Mouse (Mus musculus): ENCODE measurements around the gene Agap1.

The Agap1 gene

DNA sequence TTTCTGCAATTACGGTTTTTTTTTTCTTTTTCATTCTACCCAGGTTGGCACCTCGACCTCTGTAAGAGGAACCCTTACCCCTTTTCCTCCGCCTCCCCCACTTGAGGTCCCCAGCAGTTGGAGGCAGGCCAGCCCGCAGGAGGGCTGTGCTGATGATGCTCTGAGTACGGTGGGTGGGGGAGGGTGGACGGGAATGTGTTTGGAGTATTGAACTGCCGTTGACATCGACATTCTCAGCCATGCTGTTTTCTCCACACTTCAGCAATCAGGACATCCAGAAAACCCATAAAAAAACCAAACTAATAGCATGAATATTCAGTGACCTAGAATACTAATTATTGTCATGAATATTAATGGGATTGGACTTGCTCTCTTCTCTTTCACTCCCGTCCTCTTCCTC, 295.9 kb downstream of the Agap1 start:
- in situ Hi-C loops (cut with MseI, MboI): no loop called here

DNA sequence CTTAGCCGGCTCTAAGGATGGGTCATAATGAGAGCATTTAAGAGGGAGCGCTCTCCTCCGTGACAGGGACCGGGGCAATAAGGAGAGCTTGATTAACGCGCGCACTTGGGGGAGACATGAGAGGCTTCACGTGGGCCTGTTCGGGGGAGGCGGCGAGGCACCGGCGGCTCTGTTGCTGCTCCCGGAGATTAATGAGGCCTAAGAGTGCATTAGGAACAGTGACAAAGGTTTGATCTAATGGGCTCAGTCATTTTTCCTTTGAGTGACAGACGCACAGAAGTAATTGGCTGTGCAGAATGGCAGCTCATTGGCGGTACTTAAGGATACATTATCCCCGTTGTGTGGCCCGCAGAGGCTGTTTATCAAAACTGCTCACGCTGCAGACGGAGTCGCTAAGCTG, 296.3 kb downstream of the Agap1 start:
- in situ Hi-C loops (cut with MseI, MboI): no loop called here

DNA sequence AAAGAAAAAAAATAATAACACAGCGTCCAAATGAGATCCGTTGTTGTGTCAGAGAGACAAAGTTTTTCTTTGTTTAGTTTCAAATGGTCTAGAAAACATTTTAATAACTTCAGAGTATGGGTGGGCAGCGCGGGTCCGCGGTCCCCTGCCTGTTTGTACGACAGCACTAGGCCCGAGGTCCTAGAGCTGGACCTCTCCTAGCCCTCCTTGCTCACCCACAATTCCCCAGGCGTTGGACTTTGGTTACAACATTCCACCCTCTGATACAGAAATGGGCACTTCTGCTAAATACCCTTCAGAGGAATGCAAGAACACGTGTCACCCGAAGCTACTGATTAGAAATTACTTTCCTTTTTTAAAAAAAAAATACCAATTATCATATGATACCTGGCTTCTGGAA, 296.7 kb downstream of the Agap1 start:
- in situ Hi-C loops (cut with MseI, MboI): no loop called here

DNA sequence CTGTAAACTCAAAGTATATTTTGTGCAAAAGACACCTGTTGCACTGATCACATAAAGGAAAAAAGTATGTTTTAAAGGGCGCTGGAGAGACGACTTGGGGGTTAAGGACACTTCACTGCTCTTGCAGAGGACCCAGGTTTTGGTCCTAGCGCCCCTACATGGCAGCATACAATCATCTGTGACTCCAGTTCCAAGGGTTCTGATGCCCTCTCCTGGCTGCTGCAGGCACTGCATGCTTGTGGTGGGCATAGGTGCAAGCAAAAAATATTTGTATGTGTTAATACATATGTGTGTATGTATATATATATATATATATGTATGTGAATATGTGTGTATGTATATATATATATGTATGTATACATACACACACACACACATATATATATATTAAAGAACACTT, 298.1 kb downstream of the Agap1 start:
- in situ Hi-C loops (cut with MseI, MboI): no loop called here

DNA sequence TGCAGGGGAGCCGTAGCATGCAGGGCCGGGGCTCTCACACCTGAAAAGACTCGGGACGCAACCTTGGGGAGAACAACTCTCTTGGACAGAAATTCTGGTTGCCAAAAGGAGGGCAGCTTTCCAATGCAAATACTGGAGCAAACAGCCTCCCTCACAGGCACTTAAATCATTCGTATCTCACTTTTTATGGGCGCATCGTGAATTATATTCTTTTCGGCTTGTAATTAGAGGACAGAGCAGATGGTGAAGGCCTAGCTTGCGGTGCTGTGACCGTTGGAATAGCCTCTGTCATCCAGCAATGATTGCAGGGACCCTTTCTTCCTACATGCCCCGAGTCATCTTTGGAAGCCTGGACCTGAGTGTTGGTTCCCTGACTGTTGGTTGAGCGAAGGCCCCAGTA, 300.8 kb downstream of the Agap1 start:
- in situ Hi-C loops (cut with MseI, MboI): no loop called here

DNA sequence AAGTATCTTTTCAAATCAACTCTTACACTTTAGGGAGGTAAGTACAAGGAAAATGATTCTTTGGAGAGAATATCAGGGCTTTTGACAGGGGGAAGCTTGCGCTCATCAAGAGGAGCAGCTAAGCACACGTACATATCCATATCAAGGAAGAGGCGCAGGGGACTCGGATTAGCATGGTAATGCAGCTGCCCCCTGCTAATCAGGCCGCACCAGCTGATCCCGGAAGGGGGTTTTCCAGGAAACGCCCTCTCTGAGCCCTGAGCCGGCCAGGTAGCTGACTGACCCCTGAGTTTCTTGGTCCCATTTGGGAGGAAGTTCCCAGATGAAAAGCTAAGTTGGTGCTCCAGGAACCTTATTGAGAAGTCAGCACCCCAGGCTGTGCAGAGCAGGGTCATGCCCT, 301.8 kb downstream of the Agap1 start:
- in situ Hi-C loops (cut with MseI, MboI): no loop called here

DNA sequence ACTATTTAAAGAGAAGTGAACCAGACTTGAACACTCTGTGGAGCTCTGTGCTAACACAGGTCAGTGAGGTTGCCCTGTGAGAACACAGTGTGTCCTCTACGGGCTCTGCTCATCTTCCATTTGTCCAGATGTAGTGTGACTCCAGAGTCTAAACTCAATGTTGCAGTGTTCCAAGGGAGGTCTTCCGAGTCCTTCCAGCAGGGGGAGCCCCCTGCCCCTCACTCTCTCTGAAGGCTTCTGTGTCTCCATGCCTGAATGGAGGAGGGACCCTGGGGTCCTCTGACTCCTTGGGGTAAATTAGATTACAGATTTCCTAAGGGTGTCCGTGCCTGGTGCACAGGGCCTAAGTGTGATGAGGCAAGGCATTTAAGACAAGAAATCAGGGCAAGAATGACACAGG, 302.9 kb downstream of the Agap1 start:
- in situ Hi-C loops (cut with MseI, MboI): no loop called here

DNA sequence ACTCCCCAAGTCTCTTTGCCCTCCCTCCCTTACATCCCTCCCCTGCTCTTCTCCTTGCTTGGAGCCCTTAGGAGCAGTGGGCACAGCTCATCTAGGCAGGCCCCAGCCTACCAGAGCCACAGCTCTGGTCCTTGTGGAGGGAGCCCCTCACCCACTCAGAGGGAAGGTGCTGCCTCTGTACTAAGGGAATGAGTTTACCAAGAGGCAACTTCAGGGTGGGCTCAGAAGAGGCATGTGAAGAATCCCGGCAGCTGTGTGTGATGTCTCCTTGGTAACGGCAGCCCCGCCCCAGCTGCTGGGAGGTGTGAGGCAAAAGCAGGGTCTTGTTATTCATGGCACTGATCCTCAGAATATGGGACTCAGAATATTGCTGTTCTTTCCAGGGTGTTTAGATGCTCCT, 309.3 kb downstream of the Agap1 start:
- in situ Hi-C loops (cut with MseI, MboI): no loop called here

DNA sequence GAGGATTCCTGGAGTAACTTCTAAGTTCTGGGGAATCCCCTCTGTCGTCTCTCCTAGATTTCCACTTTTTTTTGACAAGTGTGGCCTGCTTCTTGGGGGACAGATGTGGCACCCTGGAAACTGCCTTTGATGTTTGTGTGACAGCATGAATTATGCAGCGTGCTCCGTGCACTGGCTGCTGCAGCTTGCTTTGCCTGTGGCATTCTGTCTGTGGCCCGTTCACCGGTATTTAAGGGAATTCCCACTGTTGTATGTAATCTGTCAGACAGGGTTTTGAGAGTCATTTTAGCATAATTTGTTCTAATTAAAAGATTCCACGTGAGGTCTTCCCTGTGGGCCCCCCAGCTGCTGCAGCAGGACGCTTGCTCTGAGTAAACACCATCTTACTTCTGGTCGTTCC, 312.3 kb downstream of the Agap1 start:
- in situ Hi-C loops (cut with MseI, MboI): no loop called here

DNA sequence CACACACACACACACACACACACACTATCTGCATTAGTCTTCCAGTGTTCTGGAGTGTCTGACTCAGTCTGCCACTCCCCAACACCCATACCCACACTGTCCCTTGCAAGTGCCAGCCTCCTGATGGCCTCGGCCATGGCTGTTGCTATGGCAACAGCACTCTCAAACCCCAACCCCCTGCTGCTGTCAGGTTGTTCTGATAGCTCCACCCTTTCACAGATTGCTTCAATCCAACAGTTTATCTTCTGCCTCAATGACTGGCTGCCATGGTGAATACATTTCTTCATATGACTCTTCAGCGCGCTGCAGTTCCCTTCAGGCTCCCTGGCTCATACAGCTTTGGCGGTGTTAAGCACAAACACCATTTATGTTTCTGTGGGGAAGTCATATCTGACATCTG, 315.0 kb downstream of the Agap1 start:
- in situ Hi-C loops (cut with MseI, MboI): no loop called here

DNA sequence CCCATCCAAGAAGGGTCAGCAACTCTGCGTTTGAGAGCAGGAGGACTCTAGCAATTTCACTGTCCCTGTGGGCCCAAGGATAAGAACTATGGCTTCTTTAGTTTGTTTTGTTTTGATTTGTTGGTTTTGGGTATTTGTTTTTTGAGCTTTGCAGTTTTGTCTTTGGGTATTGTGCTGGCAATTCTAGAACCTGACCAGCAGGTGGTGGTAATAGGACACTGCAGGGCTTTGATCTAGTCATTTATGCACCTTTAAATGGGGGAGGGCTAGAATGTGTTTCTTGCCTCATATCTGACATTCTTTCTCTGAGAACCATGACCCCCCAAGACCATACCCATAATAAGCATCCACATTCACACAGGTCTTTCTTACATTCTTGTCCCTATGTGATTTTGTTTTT, 315.7 kb downstream of the Agap1 start:
- in situ Hi-C loops (cut with MseI, MboI): no loop called here

DNA sequence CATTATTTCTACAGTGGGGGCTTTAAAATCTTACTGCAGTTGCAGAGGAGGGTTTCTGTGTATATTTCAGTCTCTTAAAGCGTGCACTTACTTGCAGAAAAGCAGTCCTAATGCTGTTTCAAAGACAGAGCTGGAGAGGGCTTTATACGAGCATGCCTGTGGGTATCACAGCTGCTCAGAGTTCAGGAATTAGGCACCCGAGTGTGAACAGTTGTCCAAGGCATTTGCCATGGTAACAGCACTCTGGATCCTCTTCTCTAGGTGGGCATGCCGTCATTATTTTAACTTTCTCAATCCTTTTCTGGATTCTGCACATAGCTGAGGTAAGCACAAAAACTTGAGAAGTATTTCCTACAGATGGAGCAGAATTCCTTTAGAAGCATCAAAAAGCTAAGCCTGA, 321.1 kb downstream of the Agap1 start:
- in situ Hi-C loops (cut with MseI, MboI): no loop called here

DNA sequence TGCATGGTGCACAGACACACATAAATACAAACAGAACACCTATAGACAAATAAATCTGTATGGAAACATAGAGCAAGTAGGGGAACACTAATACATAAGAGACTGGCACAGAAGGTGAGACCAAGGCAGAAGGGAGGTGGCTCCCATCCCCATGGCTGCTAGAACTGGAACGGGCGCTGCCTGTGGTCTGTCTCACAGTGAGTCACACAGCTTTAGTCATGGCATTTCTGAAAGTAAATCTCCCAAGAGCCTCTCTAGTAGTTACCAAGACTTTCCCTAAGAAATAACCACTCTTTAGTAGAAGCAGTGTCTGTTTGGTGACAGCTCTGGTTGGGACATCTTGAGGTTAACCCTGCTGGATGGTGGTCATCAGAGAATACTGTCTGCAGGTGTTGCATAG, 326.1 kb downstream of the Agap1 start:
- in situ Hi-C loops (cut with MseI, MboI): no loop called here

DNA sequence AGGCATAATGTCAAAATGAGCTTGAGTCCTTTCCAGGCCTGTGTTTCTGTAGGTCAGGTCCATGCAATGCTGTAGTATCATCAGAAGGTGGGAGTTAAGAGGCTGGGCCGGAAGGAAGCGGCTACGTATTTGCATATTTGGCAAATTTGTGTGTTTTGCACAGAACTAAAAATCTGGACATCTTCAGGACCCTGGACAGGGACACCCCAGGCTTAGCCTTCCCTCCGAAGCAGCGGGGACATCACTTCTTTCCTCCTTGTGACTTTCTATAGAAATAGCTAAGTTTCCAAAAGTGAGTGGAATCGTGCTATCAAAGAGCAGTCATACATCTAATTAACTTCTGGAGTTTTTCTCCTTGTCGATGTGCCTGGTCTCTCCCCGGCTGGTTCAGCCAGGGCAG, 327.3 kb downstream of the Agap1 start:
- in situ Hi-C loops (cut with MseI, MboI): no loop called here

DNA sequence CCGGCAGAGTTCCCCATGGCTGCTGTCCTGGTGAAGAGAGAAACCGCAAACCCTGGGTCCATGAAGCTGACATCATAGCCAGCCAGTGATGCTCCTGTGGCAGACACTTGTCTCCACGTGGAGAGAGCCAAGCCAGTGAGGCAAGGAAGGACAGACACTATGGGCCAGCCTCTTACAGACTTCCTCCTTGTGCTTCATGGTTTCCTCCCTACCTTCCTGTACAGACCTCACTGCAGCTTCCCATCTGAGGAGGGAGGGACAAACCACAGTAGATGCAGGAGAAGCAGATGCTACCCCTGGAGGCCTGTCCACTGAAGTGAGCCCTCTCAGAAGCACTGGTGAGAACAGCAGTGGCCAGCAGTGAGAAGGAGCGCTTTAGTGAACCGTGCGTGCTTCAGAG, 332.2 kb downstream of the Agap1 start:
- in situ Hi-C loops (cut with MseI, MboI): no loop called here

DNA sequence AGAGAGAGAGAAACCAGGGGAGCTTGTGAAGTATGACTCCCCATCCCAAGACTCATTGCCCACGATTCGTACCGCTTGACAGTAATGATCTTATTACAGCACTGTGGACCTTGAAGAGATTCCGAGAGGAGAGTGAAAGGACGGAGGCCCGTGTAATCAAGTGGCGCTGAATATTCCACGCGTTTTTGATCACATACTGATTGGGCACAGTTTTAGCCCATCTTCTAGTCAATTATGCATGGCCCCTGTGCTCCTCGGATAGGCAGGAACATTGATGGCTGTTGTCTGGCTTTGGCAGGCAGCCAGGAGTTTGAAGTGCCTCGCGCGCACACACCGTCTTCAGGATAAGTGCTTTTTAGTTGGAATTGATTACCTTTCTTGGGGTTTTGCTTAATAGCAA, 344.1 kb downstream of the Agap1 start:
- in situ Hi-C loops (cut with MseI, MboI): no loop called here

DNA sequence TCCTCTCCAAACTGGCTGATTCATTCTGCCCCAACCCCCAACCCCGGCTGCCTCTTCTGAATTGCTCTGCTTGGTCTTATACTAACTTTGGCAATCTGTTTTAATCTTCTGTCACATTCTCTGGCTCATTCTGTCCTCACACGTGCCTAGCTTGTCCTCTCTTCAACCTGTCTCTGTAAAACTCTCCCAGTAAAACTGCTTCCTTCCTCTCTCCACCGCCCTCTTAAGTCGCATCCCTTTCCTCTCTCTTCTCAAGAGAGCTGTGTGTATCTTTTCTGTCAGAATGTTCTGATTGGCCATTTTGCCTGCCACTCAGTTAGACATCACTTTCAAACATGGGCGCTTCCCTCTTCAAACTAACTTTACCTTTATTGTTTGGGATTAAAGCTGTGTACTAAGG, 346.9 kb downstream of the Agap1 start:
- in situ Hi-C loops (cut with MseI, MboI): no loop called here

DNA sequence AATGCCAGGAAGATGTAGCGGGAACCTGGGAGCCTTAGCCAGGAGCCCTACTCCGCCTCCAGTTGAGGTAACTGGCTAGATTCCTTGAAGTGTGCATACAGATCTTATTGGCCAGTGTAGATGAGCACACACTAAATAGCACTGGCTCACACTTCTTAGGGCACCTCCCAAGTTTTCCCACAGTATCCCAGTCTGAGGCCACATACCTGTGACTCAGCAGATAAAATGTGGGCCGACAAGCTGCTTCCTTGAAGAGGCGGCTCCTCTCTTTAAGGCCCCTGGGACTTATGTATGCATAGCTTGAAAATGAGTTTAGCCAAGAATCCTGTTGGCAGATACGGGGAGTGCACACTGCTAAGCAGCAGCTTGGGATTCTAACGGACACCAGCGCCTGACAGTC, 350.4 kb downstream of the Agap1 start:
- in situ Hi-C loops (cut with MseI, MboI): no loop called here

DNA sequence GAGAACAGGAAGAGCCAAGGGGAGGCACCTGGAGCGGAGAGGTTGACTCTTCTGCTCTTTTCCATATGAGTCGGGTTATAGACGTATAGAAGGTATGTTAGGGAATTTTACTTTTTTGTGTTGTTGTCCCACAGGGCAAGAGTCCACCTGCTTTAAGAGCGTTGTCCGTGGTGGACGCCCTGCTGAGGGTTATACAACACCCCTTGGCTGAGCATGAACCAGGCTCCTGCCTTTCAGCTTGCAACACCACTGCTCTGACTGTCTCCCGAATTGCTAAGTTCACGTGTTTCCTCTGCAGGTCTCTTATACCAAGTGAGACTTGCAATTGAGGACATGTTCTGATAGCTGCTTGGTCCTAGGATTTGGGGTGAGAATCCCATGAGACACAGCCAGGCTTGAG, 358.2 kb downstream of the Agap1 start:
- in situ Hi-C loops (cut with MseI, MboI): no loop called here

DNA sequence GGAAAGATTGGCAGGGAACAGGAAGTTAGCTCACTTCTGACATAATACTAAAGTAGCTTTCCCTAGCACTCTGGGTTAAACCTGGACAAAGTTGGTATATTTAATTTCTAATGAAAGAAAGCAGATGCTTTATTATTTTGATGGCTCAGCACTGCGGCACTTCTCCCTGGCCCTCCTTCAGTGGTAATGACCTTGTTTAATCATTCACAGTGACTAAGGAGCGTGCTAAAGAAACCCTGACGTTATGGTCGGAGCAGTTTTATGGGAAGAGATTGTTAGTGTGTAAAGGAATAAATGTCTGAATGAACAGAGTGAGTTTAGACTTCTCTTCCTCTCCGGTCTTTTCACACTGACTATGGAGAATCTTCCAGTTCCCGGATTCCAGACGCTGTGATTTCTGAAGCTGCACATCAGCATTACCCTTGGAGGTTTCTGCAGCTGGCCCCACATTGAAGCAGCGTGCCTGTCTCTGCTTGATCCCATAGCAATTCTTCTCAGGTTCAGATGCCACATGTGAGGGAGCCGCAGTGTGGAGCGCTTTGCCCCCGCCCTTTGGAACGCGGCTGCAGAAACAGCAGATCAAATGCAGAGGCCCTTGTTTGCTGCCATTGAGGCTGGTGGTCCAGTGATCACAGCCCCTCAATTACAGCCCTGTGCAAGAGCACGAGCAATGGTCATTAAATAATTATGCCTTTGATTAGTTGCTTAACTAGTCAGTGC, 362.0 kb downstream of the Agap1 start:
- in situ Hi-C loops (cut with MseI, MboI): no loop called here

DNA sequence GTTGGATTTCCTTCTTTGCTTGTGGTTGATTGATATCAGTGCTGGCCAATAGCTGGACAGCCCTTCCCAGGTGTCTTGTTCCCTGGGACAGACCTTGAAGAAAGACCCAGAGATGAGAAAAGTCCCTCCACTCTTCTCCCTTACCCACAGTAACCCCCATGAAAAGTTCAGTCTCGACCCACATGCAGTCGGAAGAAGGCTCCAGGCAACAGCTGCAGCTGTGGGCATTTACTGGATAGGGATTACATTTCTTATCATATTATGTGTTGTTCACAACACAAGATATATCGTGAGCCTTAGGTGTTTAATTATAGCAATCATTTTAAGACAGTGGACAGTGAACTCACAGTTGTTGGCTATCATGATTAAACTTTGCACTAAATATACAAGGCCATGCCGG, 367.2 kb downstream of the Agap1 start:
- in situ Hi-C loops (cut with MseI, MboI): no loop called here

DNA sequence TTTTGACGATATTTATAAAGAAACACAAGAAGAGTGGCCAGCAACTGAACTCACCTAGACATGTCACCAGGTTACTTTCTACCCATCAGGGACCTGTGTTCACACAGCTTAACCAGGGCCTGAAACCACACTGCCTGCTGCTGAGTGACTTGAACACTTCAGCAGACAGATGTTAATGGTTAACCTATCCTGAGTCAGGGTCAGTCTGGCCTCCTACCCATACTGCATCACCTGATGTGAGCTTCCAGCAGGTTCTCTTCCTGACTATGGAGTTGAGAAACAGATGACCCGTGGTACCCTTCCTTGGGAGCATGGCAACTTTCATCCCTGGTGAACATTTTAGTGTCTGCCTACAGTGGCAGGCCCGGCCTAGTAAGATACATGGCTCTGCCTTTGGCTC, 367.8 kb downstream of the Agap1 start:
- in situ Hi-C loops (cut with MseI, MboI): no loop called here

DNA sequence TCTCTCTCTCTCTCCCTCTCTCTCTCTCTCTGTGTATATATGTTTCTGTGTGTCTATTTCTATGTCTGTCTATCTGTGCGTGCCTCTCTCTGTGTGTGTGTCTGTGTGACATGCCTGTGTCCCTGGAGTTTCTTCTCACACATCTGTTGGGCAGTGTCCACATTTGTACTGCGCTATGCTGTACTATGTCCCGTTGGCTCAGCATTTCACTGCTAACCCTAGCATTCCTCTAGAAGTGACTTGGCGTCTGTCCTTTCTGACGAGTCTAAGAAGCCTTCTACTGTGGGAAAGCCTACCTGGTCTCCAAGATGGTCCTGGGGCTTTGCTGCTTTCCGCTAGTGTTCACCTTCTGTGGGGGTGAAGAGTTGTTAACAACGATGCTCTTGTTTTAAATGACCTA, 368.4 kb downstream of the Agap1 start:
- in situ Hi-C loops (cut with MseI, MboI): no loop called here

DNA sequence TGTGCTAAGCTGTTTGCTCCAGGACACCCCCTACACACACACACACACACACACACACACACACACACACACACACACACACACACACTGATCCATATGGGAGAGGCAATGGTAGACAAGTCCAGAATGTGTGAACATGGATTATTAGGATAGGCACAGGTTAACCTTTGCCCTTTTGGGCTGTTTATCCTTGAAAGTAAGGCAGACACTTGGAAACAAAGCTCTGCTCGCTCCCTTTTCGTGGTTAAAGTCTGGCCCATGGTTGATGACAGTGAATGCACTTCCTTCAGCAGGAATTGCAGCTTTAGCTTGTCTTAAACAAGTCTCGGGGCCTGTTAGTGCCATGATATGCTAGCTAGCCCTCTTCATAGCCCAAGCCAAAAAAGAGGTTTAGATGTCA, 372.4 kb downstream of the Agap1 start:
- in situ Hi-C loops (cut with MseI, MboI): no loop called here
